Mouse (Mus musculus) brown adipose tissue, adult 24 weeks (tissue): ENCODE measurements around the gene Phf24. TPM values are rescaled to one million over a fixed set of nuclear protein-coding genes. Genes with fewer than 3 reads are reported as not detected.
"Not testable (repeated sequence)": the region's sequence is repeated elsewhere in the genome, so short reads cannot be mapped to it uniquely, and the experiment has no call there.

ENCODE experiments used
- H3K27ac ChIP-seq: fragments of 200-500 bp; replicated peaks from 2 replicates; pipeline ENCODE4 v1.5.1; 2012; ENCODE audit warnings: low read depth, mild to moderate bottlenecking, low read length
- H3K4me1 ChIP-seq: fragments of 200-500 bp; 2 replicates; pipeline ENCODE4 v1.6.1; 2012; ENCODE audit warnings: low read length, mixed read lengths; ENCODE audit not compliant: control insufficient read depth, insufficient read depth, insufficient read length
- H3K4me3 ChIP-seq: fragments of 200-500 bp; 2 replicates; pipeline ENCODE4 v1.5.1; 2012; ENCODE audit warnings: low read depth, mild to moderate bottlenecking, low read length, moderate library complexity; ENCODE audit not compliant: insufficient read depth
- polyA plus RNA-seq: library from polyadenylated mRNA; stranded (reverse); fragments of >200 nt; gene quantifications from 2 replicates; pipeline ENCODE4 v1.2.4, GENCODE M21; 2012; ENCODE audit not compliant: missing spikeins, insufficient read depth, insufficient read length

The Phf24 gene
- polyA plus RNA-seq, 1 experiment = not detected

GRCm38 (mm10) chr4:42973868-42974267 is 57.4 kb downstream of the Phf24 start:
- no peak overlapping the region for H3K27ac ChIP-seq
- H3K4me3 ChIP-seq = no peak overlapping the region
- H3K4me1 ChIP-seq = no peaks in the 10 kb centered on the region

DNA sequence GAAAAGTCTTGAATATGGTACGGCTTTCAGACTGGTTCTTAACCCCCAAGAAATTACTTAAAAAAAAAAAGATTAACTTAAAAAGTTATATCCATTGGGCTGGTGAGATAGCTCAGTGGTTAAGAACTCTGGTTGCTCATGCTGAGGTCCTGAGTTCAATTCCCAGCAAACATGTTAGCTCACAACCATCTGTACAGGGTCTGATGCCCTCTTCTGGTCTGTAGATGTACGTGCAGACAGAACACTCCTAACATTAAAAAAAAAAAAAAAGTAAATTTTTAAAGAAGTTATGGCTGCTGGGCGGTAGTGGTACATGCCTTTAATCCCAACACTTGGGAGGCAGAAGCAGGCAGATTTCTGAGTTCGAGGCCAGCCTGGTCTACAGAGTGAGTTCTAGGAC is 61.6 kb downstream of the Phf24 start:
- no peak overlapping the region for H3K27ac ChIP-seq
- no peaks in the 10 kb centered on the region for H3K4me1 ChIP-seq
- H3K4me3 ChIP-seq = no peak overlapping the region

DNA sequence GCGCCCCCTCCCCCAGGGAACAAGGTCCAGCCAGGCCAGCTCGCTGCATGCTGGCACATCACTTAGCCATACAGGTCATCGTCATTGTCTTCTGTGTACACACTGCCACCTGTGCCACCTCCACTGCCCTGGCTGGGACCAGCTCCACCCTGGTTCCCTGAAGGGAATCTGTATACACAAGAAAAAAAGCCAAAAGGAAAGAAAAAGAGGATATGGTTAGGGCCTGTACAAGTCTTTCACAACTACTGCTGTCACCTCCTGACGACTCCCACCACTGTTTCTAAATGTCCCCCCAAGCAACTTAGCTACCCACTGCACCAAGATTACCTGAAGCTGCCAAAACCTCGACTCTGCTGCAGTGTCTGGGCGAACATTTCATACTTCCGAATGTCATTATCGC is 64.0 kb downstream of the Phf24 start:
- H3K27ac ChIP-seq, H3K4me3 ChIP-seq: not testable (repeated sequence)

DNA sequence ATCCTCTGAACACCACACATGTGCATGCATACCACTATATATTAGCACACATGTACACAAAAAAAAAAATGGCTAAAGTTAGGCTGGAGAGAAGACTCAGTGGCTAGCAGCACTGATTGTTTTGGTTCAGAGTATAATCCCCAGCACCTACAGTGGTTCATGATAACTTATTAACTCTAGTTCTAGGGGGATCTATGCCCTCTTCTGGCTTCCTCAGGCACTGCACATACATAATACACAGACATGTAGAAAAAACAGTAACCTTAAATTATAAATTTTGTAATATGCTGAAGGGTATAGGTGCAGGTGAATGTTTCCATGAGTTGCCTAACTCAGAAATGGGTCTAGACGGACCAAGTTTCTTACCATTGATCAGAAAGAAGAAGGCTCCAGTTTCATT is 71.8 kb downstream of the Phf24 start:
- H3K4me1 ChIP-seq = no peaks in the 10 kb centered on the region
- no peak overlapping the region for H3K4me3 ChIP-seq
- H3K27ac ChIP-seq = no peak overlapping the region

More for the DNA sequence above, 64.0 kb downstream of the Phf24 start:
- not testable (repeated sequence) for H3K4me1 ChIP-seq

Other genes with a start within 250 kb of the Phf24 start
- gene 4930578G10Rik, start 181.1 kb upstream of the Phf24 start, polyA plus RNA-seq = not detected in 2 replicates
- gene Ccl19, start 160.1 kb upstream of the Phf24 start, polyA plus RNA-seq = not detected in 2 replicates
- 6.6 and 36.9 TPM in 2 replicates for gene Ccl21a, start 142.7 kb upstream of the Phf24 start, polyA plus RNA-seq
- not detected in 2 replicates for gene Fam205a1, start 62.8 kb upstream of the Phf24 start, polyA plus RNA-seq
- not detected in 2 replicates for gene Gm12394, start 59.9 kb upstream of the Phf24 start, polyA plus RNA-seq
- not detected in 2 replicates for gene Fam205c, start 42.4 kb upstream of the Phf24 start, polyA plus RNA-seq
- 5.4 and 5.8 TPM in 2 replicates for gene Dnajb5, start 33.2 kb downstream of the Phf24 start, polyA plus RNA-seq
- not detected in 2 replicates for gene 1700022I11Rik, start 52.9 kb downstream of the Phf24 start, polyA plus RNA-seq
- gene Vcp, start 83.8 kb downstream of the Phf24 start, polyA plus RNA-seq = 139 and 156 TPM in 2 replicates
- gene Fancg, start 93.8 kb downstream of the Phf24 start, polyA plus RNA-seq = 2.5 and 6.4 TPM in 2 replicates
- 11.1 and 12.4 TPM in 2 replicates for gene Pigo, start 109.2 kb downstream of the Phf24 start, polyA plus RNA-seq
- 158 and 191 TPM in 2 replicates for gene Stoml2, start 115.0 kb downstream of the Phf24 start, polyA plus RNA-seq
- gene Fam214b, start 129.6 kb downstream of the Phf24 start, polyA plus RNA-seq = 10.0 and 21.9 TPM in 2 replicates
- 1.4 and 4.5 TPM in 2 replicates for gene Unc13b, start 142.3 kb downstream of the Phf24 start, polyA plus RNA-seq